Mouse (Mus musculus) lung, embryonic 14.5 days (tissue): ENCODE measurements at regions not wholly inside any gene's neighbourhood (a gene's known extent, or its start where the extent isn't known, plus 50 kb on each side); places are given as distances from the start of the nearest gene placed in this dataset.

Experiments
- ATAC-seq: fragments of 200-750 bp; cut with Nextera tagmentation; 2 replicates; pipeline ENCODE4 v1.8.0; 2017; ENCODE audit warnings: mild to moderate bottlenecking, moderate TSS enrichment, moderate library complexity; ENCODE audit not compliant: insufficient read depth
- DNase-seq: peaks from one replicate; pipeline ENCODE4 v3.0.0-alpha.2; 2015
- H3K27ac ChIP-seq: fragments of 300-500 bp; sonication (generic); 2 replicates; pipeline ENCODE4 v1.5.1; 2014; ENCODE audit warnings: low read depth, mild to moderate bottlenecking, moderate library complexity
- H3K27me3 ChIP-seq: fragments of 300-500 bp; sonication (generic); 2 replicates; pipeline ENCODE4 v1.6.1; 2014; ENCODE audit warnings: low read length, control low read depth; ENCODE audit not compliant: insufficient read depth
- H3K36me3 ChIP-seq: fragments of 300-500 bp; sonication (generic); 2 replicates; pipeline ENCODE4 v1.6.1; 2014; ENCODE audit warnings: control low read depth; ENCODE audit not compliant: insufficient read depth
- H3K4me1 ChIP-seq: fragments of 300-500 bp; sonication (generic); 2 replicates; pipeline ENCODE4 v1.6.1; 2014; ENCODE audit warnings: antibody characterized with exemption, control low read depth; ENCODE audit not compliant: insufficient read depth
- H3K4me2 ChIP-seq: fragments of 300-500 bp; sonication (generic); 2 replicates; pipeline ENCODE4 v1.6.1; 2014; ENCODE audit warnings: mild to moderate bottlenecking
- H3K4me3 ChIP-seq: fragments of 300-500 bp; sonication (generic); 2 replicates; pipeline ENCODE4 v1.5.1; 2014; ENCODE audit warnings: low read depth, low read length
- H3K9ac ChIP-seq: fragments of 300-500 bp; sonication (generic); 2 replicates; pipeline ENCODE4 v1.6.1; 2014
- H3K9me3 ChIP-seq: fragments of 300-500 bp; sonication (generic); 2 replicates; pipeline ENCODE4 v1.6.1; 2016; ENCODE audit warnings: low read depth, low read length, control low read depth
- CTCF ChIP-seq: IDR thresholded peaks from 2 replicates; pipeline ENCODE4 v1.5.1; 2016; ENCODE audit warnings: antibody characterized with exemption, low read depth
- WGBS: fragments of 180-500 bp; shearing (Covaris S2); extraction: QIAGEN DNeasy Blood & Tissue Kit; methylation state at CpG from one replicate; pipeline ENCODE4 v1.1.7; 2014; 5-methylcytosine and 5-hydroxymethylcytosine counted together

DNA sequence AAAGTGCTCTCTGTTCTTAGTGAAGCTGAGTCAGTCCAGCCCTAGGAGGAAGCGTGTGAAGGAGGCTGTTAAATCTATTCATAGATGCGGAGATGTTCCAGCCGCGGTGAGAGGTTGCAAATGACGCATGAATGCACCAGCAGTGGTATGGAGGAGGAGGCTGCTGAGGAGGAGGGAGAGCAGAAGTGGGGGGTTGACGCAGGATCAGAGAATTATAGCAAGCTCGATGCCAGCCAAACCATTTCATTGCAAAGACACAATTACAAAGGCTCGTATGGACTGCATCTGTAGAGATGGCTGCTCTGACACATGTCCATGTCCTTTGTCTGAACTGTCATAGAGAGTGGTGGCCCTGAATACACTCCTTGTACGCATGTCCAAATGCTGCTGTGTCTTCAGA, 232.9 kb downstream of the Plk2 start:
- H3K4me1 ChIP-seq = no peaks in the 10 kb centered on the region
- H3K27me3 ChIP-seq = no peaks in the 10 kb centered on the region
- H3K9me3 ChIP-seq = no peaks in the 10 kb centered on the region
- H3K36me3 ChIP-seq = no peaks in the 10 kb centered on the region
- TF ChIP-seq CTCF = no peak
- DNase-seq (no peak), ATAC-seq (no peak)
- H3K4me3 ChIP-seq = no peak overlapping the region
- WGBS = 79% methylated on average over 9 of the region's 9 CpGs
- H3K4me2 ChIP-seq = no peak overlapping the region
- no peak overlapping the region for H3K27ac ChIP-seq
- no peak overlapping the region for H3K9ac ChIP-seq

- H3K27me3 ChIP-seq = no peaks in the 10 kb centered on the region
- no peak overlapping the region for H3K9ac ChIP-seq
- H3K36me3 ChIP-seq = no peaks in the 10 kb centered on the region
- no peak for DNase-seq
- no peak overlapping the region for H3K27ac ChIP-seq
- H3K9me3 ChIP-seq = no peaks in the 10 kb centered on the region
- no peaks in the 10 kb centered on the region for H3K4me1 ChIP-seq
- no peak for TF ChIP-seq CTCF
- 98% methylated on average over 1 of the region's 1 CpGs for WGBS
- no peak overlapping the region for H3K4me2 ChIP-seq
- ATAC-seq = no peak
- no peak overlapping the region for H3K4me3 ChIP-seq
Observed at GRCm38 (mm10) chr13:110628201-110628600, 233.4 kb downstream of the Plk2 start.

GRCm38 (mm10) chr13:110633261-110633781, 238.5 kb downstream of the Plk2 start:
- Histone ChIP-seq H3K4me1 (no peaks in the 10 kb centered on the region), H3K4me3 (no peak overlapping the region), H3K4me2 (no peak overlapping the region), H3K9ac (no peak overlapping the region), H3K27ac (no peak overlapping the region), H3K36me3 (no peaks in the 10 kb centered on the region), H3K27me3 (no peaks in the 10 kb centered on the region), H3K9me3 (no peaks in the 10 kb centered on the region)
- DNase-seq = no peak
- ATAC-seq = no peak
- no peak for TF ChIP-seq CTCF
- 67% methylated on average over 3 of the region's 3 CpGs for WGBS

- ATAC-seq (no peak), DNase-seq (no peak)
- Histone ChIP-seq H3K9ac (no peak overlapping the region), H3K36me3 (no peaks in the 10 kb centered on the region), H3K4me1 (no peaks in the 10 kb centered on the region), H3K9me3 (no peaks in the 10 kb centered on the region), H3K4me2 (no peak overlapping the region), H3K4me3 (no peak overlapping the region), H3K27me3 (no peaks in the 10 kb centered on the region), H3K27ac (no peak overlapping the region)
- WGBS = 88% methylated on average over 1 of the region's 1 CpGs
- no peak for TF ChIP-seq CTCF
Observed at GRCm38 (mm10) chr13:110633899-110634298, 239.1 kb downstream of the Plk2 start.

GRCm38 (mm10) chr13:110642792-110643191, 247.9 kb downstream of the Plk2 start:
- no peak for ATAC-seq
- Histone ChIP-seq H3K4me1 (peaks cover 4% of the 10 kb centered on the region; the same call in 1 of the 2 replicates), H3K9me3 (no peaks in the 10 kb centered on the region), H3K27ac (peak overlapping the region; percentile 26), H3K4me2 (peak overlapping the region; percentile 41; the same call in 1 of the 2 replicates), H3K4me3 (no peak overlapping the region), H3K27me3 (no peaks in the 10 kb centered on the region), H3K36me3 (no peaks in the 10 kb centered on the region), H3K9ac (no peak overlapping the region)
- no peak for TF ChIP-seq CTCF
- 56% methylated on average over 3 of the region's 3 CpGs for WGBS
- DNase-seq = no peak

GRCm38 (mm10) chr13:110643198-110643896, 248.5 kb downstream of the Plk2 start:
- Histone ChIP-seq H3K9me3 (no peaks in the 10 kb centered on the region), H3K36me3 (no peaks in the 10 kb centered on the region), H3K4me2 (peak overlapping the region; percentile 41; the same call in 1 of the 2 replicates), H3K4me1 (peaks cover 4% of the 10 kb centered on the region; the same call in 1 of the 2 replicates), H3K27ac (peak overlapping the region; percentile 26), H3K27me3 (no peaks in the 10 kb centered on the region), H3K4me3 (no peak overlapping the region), H3K9ac (no peak overlapping the region)
- no peak for TF ChIP-seq CTCF
- peak; percentile 88 for DNase-seq
- peak; percentile 89 for ATAC-seq
- 19% methylated on average over 11 of the region's 11 CpGs for WGBS

- Histone ChIP-seq H3K4me2 (peak overlapping the region; percentile 41; the same call in 1 of the 2 replicates), H3K9ac (no peak overlapping the region), H3K4me3 (no peak overlapping the region), H3K27ac (0 out of 2 replicates have a peak overlapping the region, but pooled peaks have one; percentile 26), H3K27me3 (no peaks in the 10 kb centered on the region), H3K9me3 (no peaks in the 10 kb centered on the region), H3K36me3 (no peaks in the 10 kb centered on the region), H3K4me1 (peaks cover 4% of the 10 kb centered on the region; the same call in 1 of the 2 replicates)
- no peak for ATAC-seq
- WGBS = 31% methylated on average over 3 of the region's 3 CpGs
- DNase-seq = no peak
- no peak for TF ChIP-seq CTCF
Observed at GRCm38 (mm10) chr13:110643897-110644213, 249.0 kb downstream of the Plk2 start.
